Comparison of ENCODE assay signal across 8 mouse cellular contexts in the genomic region with DNA sequence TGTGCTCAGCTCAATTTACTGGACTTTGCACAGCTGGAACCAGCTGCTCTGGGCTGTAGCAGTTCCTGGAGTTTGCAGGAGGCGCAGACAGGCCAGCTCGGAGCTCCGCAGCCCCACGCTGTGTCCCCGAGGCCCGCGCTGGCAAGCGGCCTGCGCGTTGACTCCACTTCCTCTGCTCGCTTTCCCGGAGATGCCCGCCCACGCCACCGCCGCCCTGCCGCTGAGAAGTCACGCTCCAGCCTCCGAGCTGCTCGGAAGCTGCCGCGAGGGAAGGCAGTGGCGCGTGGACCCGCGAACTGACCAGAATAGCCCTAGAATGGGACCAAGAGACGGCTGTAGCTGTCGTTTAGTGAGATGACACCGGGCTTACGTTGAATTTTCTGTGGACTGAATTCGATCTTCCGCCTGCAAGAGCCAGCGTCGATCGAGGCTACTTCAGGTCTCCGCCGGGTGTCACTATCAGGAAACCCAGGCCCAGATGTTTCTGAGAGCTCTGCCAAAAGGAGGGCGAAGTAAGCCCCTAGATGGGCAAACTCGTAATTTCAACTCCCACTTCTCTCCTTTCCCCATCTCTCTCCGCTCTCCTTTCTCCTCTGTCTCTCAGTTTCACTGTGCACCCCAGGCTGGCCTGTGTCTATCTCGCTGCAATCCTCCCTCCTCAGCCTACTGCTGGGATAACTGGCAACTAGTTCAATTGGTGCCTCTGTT. TPM values are rescaled to one million over a fixed set of nuclear protein-coding genes. Genes with fewer than 3 reads are reported as not detected.
DNase-seq lines count a peak whose midpoint lies in the region; ATAC-seq lines count a peak whose summit lies in the region.

No protein-coding gene starts in this region.

- peak overlapping the region; percentile 62 for H3K9ac ChIP-seq in hindbrain, embryonic 16.5 days (ENCODE audit: low read depth, low read length)

- H3K4me1 ChIP-seq in hindbrain, embryonic 16.5 days (ENCODE audit: control insufficient read depth, insufficient read depth, low read depth, low read length) = peaks cover 13% of the 10 kb centered on the region

- H3K4me2 ChIP-seq in hindbrain, embryonic 16.5 days (ENCODE audit: low read length) = peak overlapping the region; percentile 91

- no peak overlapping the region for H3K27ac ChIP-seq in hindbrain, embryonic 16.5 days (ENCODE audit: low read depth, low read length)

- no peaks in the 10 kb centered on the region for H3K9me3 ChIP-seq in hindbrain, embryonic 16.5 days (ENCODE audit: control insufficient read depth, low read length)

- DNase-seq in WW6 (ENCODE audit: low read depth, low spot score) = peak; percentile 18
- peak; percentile 25 to 58 for DNase-seq in cerebellum, postnatal 4 days (ENCODE audit: low spot score in 2 of 2)
- peak; percentile 84 for DNase-seq in gastrocnemius, adult 18-20 months (ENCODE audit: low spot score)
- DNase-seq in left cerebral cortex, adult 8-10 months (ENCODE audit: low spot score in 2 of 2) = peak; percentile 70 to 78
- peak; percentile 78 to 83 for DNase-seq in right cerebral cortex, postnatal 10 days (ENCODE audit: low spot score in 2 of 2)
- DNase-seq in urinary bladder, postnatal 14 days (ENCODE audit: low spot score) = peak; percentile 88

- ATAC-seq in hindbrain, embryonic 16.5 days = peak; percentile 72
- ATAC-seq in megakaryocyte, adult 5-6 weeks (ENCODE audit: poor library complexity, severe bottlenecking) = peak; percentile 84

- WGBS in hindbrain, embryonic 16.5 days = 2% methylated on average over 41 of the region's 41 CpGs

- H3K36me3 ChIP-seq in hindbrain, embryonic 16.5 days (ENCODE audit: control insufficient read depth, insufficient read depth, low read length) = no peaks in the 10 kb centered on the region

- peak overlapping the region; percentile 48 for H3K4me3 ChIP-seq in hindbrain, embryonic 16.5 days (ENCODE audit: low read length)

- peaks cover 15% of the 10 kb centered on the region for H3K27me3 ChIP-seq in hindbrain, embryonic 16.5 days (replicated peaks; ENCODE audit: control insufficient read depth, insufficient read depth, low read length)

RNA-seq across cellular contexts. Expression of a gene that starts 27.1 kb away (rescaled TPM):
- 100 to 1,000 TPM in 1 of 2 experiments, 10 to 100 TPM in 1; 96.1 to 106 TPM for total RNA-seq in gastrocnemius, adult 18-20 months (2021)
- 89.4 and 103 TPM in 2 replicates for polyA plus RNA-seq in hindbrain, embryonic 16.5 days (2015; fragmentation: Nextera tagmentation; extraction: Ambion mirVana)
- 100 to 1,000 TPM; 114 to 122 (median 117) TPM for total RNA-seq in left cerebral cortex, adult 8-10 months (2022)
- total RNA-seq in megakaryocyte, adult 5-6 weeks (2015) = 105 and 111 TPM in 2 replicates
- 92.7 and 98.5 TPM in 2 replicates for total RNA-seq in megakaryocyte, adult 5-6 weeks (2017)

Comparison
In these comparisons a context has a peak if more than half of its experiments do, and no peak if none do; other contexts are left out.
1. DNase-seq: peak in every context shown above with its lines; median percentile 88 in urinary bladder, postnatal 14 days; 84 in gastrocnemius, adult 18-20 months; 80 in right cerebral cortex, postnatal 10 days; 74 in left cerebral cortex, adult 8-10 months; 42 in cerebellum, postnatal 4 days; 18 in WW6.